Mouse (Mus musculus) yolk sac, embryonic 10.5 days (tissue): ENCODE results near the gene Pidd1.
A peak's percentile ranks its signal among the peaks of the same experiment; 100 is the strongest.

ENCODE experiments used
- DNase-seq: peaks from one replicate; pipeline ENCODE4 v3.0.0-alpha.2; 2017; ENCODE audit warnings: low spot score

Pidd1 gene

DNA sequence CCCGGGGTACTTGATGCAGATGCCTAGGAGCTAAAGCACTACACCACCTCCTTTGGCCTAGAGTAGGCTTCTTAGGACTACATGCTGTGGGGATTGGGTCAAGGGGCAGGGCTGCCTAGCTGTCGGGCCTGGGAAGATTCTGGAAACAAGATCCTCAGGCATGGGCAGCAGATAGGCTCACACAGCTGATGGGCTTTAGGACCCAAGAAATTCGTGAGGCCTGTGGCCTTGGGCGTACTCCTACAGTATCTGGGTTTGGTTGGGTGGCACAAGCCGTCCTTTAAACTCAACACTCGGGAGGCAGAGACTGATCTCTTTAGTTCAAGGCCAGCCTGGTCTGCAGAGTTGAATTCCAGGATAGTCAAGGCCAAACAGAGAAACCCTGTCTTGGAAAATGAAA is 28.4 kb upstream of the Pidd1 start:
- no peak for DNase-seq

DNA sequence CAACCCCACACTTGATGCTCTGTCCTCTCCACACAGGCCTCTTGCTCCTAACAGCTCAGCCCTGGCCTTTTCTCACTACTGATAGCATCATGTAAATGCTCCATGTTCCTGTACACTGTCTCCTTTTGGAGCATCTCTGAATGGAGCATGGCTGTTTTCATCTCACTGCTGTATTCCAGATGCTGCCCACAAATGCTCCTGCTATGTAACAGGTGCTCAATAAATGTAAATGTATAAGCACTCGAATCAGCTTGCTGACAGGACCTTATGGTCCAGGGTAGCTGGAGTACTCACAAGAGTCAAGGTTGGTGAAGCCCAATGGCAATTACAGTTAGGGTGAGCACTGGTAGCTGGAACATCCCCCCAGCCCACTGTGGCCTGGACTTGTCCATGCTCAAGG is 27.4 kb upstream of the Pidd1 start:
- no peak for DNase-seq

DNA sequence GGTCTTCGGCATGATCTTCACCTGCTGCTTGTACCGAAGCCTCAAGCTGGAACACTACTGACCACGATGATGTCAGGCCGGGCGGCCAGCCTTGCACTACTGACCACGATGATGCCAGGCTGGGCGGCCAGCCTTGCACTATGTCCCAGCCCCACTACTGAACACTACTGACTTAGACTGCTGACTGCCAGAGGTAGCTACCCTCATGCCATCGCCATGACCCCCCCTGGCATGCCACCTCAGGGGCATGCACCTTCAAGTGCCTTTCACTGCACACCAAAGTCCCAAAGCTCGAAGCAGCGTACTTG is 26.8 kb upstream of the Pidd1 start:
- no peak for DNase-seq

DNA sequence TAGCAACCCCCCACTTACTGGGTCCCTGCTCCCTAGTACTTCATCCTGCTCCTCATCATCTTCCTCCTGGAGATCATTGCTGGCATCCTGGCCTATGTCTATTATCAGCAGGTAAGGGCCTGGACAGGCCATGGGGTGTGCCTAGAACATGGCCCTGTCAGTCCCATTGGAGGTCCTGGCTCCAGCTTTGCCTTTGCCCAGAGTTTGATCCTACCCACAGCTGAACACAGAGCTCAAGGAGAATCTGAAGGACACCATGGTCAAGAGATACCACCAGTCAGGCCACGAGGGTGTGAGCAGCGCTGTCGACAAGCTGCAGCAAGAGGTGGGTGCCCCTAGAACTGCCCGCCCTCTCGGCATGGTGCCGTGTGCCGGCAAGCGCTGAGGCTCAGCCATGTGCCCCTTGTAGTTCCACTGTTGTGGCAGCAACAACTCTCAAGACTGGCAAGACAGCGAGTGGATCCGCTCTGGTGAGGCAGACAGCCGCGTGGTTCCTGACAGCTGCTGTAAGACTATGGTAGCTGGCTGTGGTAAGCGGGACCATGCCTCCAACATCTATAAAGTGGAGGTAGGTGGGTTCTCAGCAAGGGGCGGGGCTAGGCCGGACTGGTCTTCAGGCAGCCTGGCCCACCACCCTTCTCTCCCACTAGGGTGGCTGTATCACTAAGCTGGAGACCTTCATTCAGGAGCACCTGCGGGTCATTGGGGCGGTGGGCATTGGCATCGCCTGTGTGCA is 26.2 kb upstream of the Pidd1 start:
- DNase-seq: no peak

DNA sequence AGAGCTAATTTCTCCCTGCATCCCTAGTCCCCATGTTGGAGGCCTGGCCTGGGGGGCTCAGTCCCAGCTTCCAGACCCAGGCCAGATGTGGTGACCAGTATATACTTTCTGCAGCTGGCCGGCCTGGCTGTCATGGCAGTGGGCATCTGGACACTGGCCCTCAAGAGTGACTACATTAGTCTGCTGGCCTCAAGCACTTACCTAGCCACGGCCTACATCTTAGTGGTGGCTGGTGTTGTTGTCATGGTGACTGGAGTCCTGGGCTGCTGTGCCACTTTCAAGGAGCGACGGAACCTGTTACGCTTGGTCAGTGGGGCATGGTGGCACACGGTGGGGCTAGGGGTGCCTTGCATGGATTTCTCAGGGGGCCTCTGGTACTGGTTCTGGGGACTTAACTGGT is 25.5 kb upstream of the Pidd1 start:
- DNase-seq: no peak

DNA sequence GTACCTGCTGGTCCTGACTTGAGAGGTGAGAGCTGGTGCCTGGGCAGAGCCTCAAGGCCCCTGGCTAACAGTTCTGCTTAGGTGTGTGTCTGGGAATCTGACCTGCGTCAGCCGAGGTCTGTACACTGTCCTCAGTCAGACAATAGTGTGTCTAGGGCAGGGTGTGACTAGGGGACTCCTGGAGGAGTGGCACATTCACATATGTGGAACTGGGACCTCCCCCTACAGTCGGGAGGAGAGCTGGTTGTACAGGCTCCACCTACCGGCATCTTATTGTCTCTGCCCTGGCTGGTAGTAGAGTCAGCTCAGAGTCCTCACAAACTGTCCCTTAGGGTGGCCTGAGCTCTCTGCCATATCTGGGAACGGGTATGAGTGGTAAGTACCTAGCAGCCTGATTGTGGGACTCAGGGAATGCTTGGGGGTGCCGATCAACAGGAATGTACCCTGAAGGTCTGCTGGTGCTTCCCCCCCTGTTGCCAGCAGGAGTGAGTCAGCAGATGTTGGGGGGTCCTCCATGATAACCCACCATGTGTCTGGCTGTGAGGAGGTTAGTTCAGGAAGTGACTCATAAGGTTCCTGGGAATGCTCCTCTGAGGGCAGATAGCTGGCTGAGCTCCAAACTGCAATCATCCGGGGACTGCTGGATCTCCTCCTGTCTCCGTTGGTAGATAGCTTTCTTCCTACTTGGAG is 24.8 kb upstream of the Pidd1 start:
- DNase-seq: peak; percentile 79

DNA sequence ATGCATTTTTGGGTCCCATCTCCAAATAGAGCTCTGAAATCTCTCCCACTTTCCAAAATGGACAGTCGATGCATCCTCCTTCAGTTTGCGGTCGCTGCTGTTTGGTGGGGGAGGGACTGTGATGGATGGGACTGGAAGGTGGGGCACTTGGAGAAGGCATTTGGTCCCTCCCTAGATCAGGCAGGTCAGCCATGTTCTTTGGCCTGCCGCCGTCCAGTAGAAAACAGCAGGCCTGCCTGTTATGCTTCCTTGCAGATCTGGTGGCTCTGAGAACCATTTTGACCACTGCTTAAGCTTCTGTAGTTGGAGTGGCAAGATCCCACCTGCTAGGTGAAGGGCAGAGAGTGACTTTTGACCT is 24.3 kb upstream of the Pidd1 start:
- peak; percentile 45 for DNase-seq

DNA sequence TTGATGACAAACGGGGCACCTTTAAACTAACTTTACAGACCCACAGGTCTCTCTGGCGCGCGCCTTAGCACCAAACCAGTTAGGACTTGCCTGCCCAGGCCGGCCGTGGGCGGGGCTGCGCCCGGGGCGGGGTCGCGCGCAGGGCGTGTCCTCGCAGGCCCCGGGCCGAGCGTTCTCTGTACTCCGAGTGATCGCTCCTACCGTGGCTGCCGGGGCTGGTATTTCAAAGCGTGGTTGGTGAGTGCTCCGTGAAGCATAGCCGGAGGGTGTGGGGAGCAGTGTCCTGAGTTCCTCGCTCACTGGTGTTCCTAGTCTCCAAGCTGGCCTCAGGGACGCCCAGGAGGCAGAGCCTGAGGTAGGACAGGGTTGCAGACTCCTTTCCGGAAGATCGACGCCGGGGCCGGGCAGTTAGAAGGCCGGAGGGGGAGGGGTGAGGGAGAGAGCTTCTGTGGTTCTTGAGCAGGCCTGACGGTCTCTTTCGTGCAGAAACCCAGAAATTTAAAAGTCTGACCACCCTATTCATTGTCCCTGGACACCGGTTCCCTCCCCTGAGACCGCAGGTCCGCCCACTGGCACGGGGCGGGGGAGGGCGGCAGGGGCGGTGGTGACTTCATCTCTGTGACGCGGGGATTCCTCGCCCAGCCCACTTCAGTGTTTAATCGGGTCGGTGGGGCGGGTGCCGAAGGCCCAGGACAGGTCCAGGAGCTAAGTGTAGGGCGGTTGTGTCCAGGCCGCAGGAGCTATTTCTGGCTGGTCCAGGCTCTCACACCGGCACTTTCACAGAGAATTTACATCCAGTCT is 23.6 kb upstream of the Pidd1 start, which contains the start of gene Cd151:
Gene Cd151, plus strand, starts transcription at position 163 of the 801 bp plus-strand sequence.
- DNase-seq: peak; percentile 91

DNA sequence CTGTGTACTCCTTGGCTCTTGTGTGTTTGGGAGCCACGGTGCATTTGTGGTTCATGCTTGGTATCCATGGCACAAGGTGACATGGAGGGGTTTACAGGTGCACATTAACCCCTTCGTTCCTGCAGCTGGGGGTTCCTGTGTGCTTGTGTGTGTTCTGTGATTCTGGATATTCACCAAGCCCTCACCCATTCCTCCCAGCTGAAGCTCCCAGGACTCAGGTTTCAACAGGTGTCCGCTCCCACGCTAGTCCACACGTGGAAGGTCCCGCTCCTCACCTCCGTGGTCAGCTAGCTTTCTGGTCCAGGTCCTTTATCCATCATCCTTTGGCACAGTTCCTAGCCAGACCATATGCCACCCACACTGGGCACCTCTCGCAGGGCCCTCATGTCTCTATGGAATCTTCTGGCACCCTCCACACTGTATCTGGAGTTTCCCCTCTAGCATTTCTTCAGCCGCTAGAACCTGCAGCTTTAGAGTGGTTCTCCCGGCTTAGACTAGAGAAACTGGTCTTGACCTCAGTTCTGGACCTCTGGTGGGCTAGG is 22.9 kb upstream of the Pidd1 start:
- no peak for DNase-seq

DNA sequence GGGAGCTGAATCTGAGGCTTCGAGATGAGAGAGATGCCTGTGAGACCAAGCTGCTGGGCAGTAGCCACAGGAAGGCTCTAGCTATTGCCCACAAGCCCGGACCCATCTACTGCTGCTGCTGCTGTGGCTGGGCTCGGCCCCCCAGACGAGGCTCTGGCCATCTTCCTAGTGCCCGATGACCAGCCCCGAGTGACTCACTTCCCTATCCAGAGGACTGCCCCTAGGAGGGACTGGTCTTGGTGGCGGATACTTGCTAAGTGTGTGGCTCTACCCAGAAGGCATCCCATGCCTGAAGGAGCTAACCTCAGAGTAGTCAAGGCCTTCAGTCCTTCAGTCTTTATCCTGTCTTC is 22.2 kb upstream of the Pidd1 start:
- no peak for DNase-seq

DNA sequence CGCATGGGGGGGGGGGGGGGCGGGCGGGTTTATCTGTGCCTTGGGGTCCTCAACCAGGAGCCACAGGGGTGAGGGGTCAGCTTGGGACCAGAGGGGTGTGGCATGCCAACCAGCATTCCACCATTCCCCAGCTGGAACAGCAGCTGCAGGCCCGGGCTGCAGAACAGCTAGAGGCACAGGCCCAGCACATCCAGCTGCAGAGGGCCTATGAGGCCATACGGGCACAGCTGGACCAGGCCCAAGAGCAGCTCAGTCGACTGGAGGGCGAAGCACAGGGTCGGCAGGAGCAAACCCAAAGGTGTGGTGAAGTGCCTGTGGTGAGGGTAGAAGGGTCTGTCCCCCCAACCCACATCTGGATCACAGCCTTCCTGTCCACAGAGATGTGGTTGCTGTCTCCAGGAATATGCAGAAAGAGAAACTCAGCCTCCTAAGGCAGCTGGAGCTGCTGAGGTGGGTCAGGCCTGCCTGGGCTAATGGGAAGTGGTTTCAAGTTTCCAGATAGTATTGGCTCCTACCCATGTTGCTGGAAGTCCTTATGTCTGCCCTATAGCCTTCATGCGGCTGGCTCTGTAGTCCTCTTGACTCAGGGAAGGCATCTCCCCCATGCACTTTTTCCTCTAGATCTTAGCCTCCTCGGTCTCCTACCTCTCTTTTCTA is 21.7 kb upstream of the Pidd1 start:
- DNase-seq: no peak

DNA sequence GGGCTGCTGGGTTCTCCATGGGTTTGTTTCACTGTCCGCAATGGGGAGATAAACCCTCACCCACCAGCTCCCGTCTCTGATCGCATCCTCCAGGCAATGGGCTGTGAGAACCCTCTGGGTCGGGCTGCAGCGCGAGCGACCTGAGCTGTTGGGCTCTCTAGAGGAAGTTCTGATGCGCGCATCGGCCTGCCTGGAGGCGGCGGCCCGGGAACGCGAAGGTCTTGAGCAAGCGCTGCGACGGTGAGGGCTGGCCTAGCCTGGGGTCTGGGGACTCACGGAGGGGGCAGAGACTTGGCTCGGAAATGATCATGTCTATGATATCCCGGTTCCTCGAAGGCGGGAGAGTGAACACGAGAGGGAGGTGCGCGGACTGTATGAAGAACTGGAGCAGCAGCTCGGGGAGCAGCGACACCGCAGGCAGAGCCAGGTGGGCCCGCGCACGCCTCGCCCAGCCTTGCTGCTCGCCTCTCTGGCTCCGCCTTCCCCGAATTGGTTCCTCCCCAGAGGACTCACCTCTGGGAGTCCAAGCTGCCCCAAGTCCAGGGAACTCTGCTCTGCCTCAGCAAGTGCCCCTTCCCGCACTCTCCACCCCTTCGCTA is 20.9 kb upstream of the Pidd1 start:
- DNase-seq: no peak

DNA sequence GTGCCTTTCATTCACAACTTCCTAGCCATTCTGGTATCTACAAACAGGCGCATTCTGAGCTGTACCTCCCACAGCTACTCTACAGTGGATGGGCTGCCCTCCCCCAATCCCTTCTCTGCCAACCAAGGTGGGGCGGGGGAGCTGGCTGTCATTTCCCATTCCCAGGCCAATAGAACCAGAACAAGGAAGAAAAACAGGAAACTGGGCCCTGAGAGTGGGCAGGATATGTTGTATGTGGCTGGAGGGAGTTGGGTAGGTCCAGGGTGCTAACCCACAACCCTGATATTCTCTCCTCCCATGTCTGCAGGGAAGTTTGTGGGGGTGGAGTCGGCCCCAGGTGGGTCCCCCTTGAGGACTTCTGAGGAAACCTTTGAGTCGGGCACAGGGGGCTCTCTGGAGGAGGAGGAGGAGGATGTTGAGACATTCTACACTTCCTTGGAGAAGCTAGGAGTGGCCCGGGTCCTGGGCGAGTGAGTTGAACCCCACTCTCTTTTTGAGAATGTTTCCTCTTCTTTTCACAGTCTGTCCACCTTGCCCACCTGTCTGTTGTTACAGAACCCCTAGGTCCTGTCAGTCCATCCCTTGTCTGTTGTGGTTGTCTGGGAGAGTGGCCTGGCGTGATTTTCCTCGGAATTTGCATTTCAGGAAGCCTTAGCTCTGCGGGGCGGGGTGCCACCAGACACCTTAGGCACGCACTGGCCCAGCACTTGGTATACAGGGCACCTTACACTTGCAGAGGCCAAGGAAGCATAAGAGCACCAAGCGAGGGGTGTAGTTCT is 20.2 kb upstream of the Pidd1 start:
- DNase-seq: no peak

DNA sequence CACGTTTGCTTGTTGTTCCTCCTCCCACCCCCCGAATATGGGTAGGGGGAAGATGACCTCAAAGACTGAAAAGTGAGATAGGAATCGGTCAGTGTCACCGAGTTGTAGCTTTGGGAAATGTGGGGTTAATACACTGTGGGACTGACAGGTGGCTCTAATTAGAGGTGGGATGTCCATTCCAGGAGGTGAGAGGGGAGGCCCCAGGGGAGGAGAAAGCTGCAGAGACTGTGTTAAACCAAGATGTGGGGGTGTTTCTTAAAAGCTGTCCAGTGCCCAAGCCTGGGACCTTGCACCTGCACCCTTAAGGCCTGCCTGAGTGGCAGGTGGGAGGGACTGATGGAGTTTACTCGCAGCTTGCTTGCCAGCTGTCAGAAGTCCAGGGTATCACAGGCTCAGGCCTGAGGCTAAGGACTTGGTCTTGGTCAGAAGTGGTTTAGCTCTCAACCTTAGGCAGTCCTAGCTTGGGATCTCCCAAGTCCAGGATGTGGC is 18.6 kb upstream of the Pidd1 start:
- no peak for DNase-seq

DNA sequence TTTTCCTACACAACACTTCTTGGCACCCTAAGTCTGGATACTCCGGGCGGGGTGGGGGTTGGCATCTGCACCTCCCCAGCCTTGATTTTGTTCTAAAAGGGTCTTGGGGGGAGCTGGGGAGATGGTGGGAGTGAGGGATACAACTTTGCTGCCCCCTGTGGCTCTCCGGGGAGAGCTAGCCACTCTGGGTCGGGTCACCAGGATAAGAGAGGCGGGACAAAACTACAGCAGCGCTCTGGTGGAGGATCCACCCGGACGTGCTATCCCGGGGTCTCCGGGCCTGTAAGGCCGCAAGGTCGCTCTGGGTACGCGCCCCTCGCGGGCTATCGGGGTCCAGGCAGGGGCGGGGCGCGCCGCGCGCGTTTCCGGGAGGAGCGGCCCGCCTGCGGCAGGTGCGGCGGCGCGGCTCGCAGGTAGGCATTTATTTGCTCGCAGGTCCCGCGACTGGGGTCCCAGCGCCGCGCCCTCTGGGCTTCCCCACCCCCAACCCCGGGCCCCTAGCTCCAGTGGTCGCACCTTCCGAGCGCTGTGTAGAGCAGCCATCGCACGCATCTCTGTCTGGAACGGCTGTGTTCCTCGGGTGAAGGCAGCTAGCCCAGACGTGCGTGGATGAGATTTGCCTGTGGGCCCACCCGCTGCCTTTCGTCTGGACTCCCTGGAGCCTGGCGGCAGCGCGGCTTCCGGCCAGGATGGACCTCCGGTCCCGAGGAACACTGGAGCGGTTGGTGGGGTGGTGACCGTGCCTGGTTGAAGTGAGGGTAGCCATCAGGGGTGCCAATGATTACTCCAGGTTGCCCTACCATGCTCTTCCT is 17.9 kb upstream of the Pidd1 start:
- DNase-seq: no peak

DNA sequence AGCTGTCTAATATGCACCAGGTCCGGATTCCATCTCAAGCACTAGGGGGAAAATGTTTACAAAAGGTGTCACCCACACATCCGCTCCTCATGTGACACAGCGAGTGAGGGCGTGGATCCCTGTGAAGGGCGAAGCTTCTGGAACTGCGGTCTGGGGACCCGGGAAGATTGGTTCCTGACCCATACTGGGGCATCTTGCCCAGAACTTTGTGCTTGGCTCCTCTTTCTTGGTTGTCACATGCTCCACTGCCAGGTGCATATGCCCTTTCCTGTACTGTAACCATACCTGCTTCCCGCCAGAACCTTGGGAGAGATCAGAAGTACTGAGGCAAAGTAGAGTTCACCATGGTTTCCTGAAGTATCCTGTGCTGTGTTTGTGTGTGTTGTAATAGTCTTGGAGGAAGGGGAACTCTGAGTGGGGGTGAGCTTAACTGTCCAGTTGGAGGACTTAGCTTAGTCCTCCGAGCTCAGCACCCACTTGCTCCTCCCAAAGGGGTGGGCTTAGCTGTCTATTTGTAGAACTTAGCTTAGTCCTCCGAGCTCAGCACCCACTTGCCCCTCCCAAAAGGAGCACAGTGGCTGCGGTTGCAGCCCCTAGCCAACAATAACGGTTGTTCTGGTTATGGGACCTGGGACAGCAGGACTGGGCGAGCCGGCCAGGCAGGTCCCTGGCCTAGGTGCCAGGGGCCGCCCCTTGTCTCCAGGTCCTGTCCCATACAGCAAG is 16.7 kb upstream of the Pidd1 start, which contains the start of gene Cracr2b:
Gene Cracr2b, plus strand, starts transcription at position 704 of the 723 bp plus-strand sequence.
- DNase-seq: no peak

DNA sequence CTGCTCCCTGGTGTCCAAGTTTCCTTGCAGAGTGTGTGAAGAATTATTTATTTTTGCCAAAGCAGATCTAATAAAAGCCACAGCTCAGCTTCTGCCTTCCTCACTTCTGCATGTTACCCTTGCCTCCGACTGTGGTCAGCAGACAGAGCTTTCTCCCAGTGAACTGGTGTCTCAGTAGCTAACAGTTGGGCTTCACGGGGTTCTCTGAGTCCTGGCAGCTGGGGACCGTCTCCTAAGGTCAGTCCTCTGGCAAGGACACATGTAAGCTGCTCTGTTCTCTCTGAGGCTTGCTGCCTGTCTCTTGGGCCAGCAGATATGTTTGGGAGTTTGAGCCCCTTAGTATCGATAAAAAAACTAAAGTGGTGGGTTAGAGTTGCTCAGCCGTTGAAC is 16.2 kb upstream of the Pidd1 start:
- no peak for DNase-seq

DNA sequence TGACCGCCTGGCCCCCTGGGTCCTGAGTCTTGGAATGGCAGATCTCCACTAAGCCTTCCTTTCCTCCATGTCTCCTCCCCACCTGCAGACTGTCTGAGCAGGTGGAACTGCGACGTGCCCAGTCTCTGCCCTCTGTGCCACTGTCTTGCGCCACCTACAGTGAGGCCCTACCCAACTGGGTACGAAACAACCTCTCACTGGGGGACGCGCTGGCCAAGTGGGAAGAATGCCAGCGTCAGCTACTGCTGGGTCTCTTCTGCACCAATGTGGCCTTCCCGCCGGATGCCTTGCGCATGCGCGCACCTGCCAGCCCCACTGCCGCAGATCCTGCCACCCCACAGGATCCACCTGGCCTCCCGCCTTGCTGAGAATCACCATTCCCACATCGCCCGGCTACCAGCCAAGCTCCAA is 15.5 kb upstream of the Pidd1 start:
- DNase-seq: no peak

DNA sequence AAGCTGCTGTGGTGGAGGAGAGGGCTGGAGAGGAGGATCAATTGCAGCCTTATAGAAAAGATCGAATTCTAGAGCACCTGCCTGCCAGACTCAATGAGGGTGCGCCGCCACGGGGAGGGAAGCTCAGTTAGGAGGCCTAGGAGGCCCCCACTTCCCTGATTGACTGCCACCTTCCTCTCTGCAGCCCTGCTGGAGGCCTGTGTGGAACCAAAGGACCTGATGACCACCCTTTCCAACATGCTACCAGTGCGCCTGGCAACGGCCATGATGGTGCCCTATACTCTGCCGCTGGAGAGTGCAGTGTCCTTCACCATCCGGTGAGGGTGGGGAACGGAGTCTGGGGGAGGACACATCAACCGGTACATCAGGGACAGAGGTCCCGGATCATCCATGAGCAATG is 14.8 kb upstream of the Pidd1 start:
- DNase-seq: no peak
